Mouse (Mus musculus): ENCODE results near the gene Egfl7.

- TF ChIP-seq CTCF (IDR thresholded peaks at IDR 0.05; ENCODE audit: extremely low read depth, insufficient read depth, insufficient read length, insufficient replicate concordance) (no peak), POLR2A (IDR thresholded peaks at IDR 0.05; ENCODE audit: low read depth, low read length) (no peak)
Observed at GRCm38 (mm10) chr2:26573807-26574206, 6.0 kb upstream of the Egfl7 start.
